Mouse (Mus musculus) neural tube, embryonic 13.5 days (tissue): ENCODE results near the gene Spata16. TPM values are rescaled to one million over a fixed set of nuclear protein-coding genes. Genes with fewer than 3 reads are reported as not detected.

ENCODE experiments used
- ATAC-seq: fragments of 200-750 bp; cut with Nextera tagmentation; 2 replicates; pipeline ENCODE4 v1.8.0; 2017; ENCODE audit warnings: low read depth, mild to moderate bottlenecking, moderate TSS enrichment, moderate library complexity
- H3K27ac ChIP-seq: fragments of 300-500 bp; sonication (generic); replicated peaks from 2 replicates; pipeline ENCODE4 v1.5.1; 2015; ENCODE audit warnings: moderate library complexity, mild to moderate bottlenecking, inconsistent platforms
- H3K27me3 ChIP-seq: fragments of 300-500 bp; sonication (generic); 2 replicates; pipeline ENCODE4 v1.6.1; 2015; ENCODE audit warnings: mild to moderate bottlenecking, inconsistent platforms
- H3K36me3 ChIP-seq: fragments of 300-500 bp; sonication (generic); 2 replicates; pipeline ENCODE4 v1.6.1; 2015; ENCODE audit warnings: mild to moderate bottlenecking, inconsistent platforms
- H3K4me1 ChIP-seq: fragments of 300-500 bp; sonication (generic); replicated peaks from 2 replicates; pipeline ENCODE4 v1.6.1; 2015; ENCODE audit warnings: inconsistent platforms
- H3K4me2 ChIP-seq: fragments of 300-500 bp; sonication (generic); 2 replicates; pipeline ENCODE4 v1.6.1; 2015; ENCODE audit warnings: inconsistent platforms, mild to moderate bottlenecking, moderate library complexity
- H3K4me3 ChIP-seq: fragments of 300-500 bp; sonication (generic); 2 replicates; pipeline ENCODE4 v1.5.1; 2015; ENCODE audit warnings: mild to moderate bottlenecking, inconsistent platforms
- H3K9ac ChIP-seq: fragments of 300-500 bp; sonication (generic); 2 replicates; pipeline ENCODE4 v1.6.1; 2015; ENCODE audit warnings: moderate library complexity, mild to moderate bottlenecking, inconsistent platforms
- H3K9me3 ChIP-seq: fragments of 300-500 bp; sonication (generic); 2 replicates; pipeline ENCODE4 v1.6.1; 2016; ENCODE audit warnings: inconsistent platforms
- WGBS: fragments of 180-500 bp; shearing (Covaris S2); methylation state at CpG from one replicate; pipeline ENCODE4 v1.1.7; 2015; 5-methylcytosine and 5-hydroxymethylcytosine counted together
- polyA plus RNA-seq: library from polyadenylated mRNA; unstranded; fragments of >200 nt; fragmentation: Nextera tagmentation; extraction: Ambion mirVana; gene quantifications from 2 replicates; pipeline ENCODE4 v1.2.1, GENCODE M21; 2015

The Spata16 gene
- polyA plus RNA-seq, 1 experiment from 2014 or later = not detected

GRCm38 (mm10) chr3:26750492-26750891 lies 113.1 kb downstream of the Spata16 start:
- no peak for ATAC-seq
- Histone ChIP-seq H3K36me3 (no peaks in the 10 kb centered on the region), H3K4me3 (no peak overlapping the region), H3K9ac (no peak overlapping the region), H3K27me3 (no peaks in the 10 kb centered on the region), H3K4me1 (no peaks in the 10 kb centered on the region), H3K4me2 (no peak overlapping the region), H3K27ac (no peak overlapping the region), H3K9me3 (no peaks in the 10 kb centered on the region)
- WGBS = 85% methylated on average over 2 of the region's 2 CpGs

GRCm38 (mm10) chr3:26752441-26752840 lies 115.0 kb downstream of the Spata16 start:
- Histone ChIP-seq H3K4me1 (no peaks in the 10 kb centered on the region), H3K36me3 (no peaks in the 10 kb centered on the region), H3K4me2 (no peak overlapping the region), H3K27me3 (no peaks in the 10 kb centered on the region), H3K4me3 (no peak overlapping the region), H3K9me3 (no peaks in the 10 kb centered on the region), H3K27ac (no peak overlapping the region), H3K9ac (no peak overlapping the region)
- ATAC-seq = no peak
- WGBS = 89% methylated on average over 6 of the region's 6 CpGs

GRCm38 (mm10) chr3:26793334-26794101 lies 156.1 kb downstream of the Spata16 start:
- 80% methylated on average over 12 of the region's 12 CpGs for WGBS
- H3K9me3 ChIP-seq = no peaks in the 10 kb centered on the region
- H3K9ac ChIP-seq = no peak overlapping the region
- ATAC-seq = no peak
- H3K4me3 ChIP-seq = no peak overlapping the region
- no peak overlapping the region for H3K4me2 ChIP-seq
- no peaks in the 10 kb centered on the region for H3K27me3 ChIP-seq
- no peaks in the 10 kb centered on the region; the same call in 1 of the 2 replicates for H3K4me1 ChIP-seq
- H3K36me3 ChIP-seq = no peaks in the 10 kb centered on the region
- no peak overlapping the region for H3K27ac ChIP-seq

- no peak for ATAC-seq
- Histone ChIP-seq H3K4me1 (no peaks in the 10 kb centered on the region; the same call in 1 of the 2 replicates), H3K4me3 (no peak overlapping the region), H3K27me3 (no peaks in the 10 kb centered on the region), H3K36me3 (no peaks in the 10 kb centered on the region), H3K27ac (no peak overlapping the region), H3K9ac (no peak overlapping the region), H3K4me2 (no peak overlapping the region), H3K9me3 (no peaks in the 10 kb centered on the region)
- WGBS = 52% methylated on average over 7 of the region's 7 CpGs
These were observed 158.6 kb downstream of the Spata16 start for GRCm38 (mm10) chr3:26795851-26796538.

GRCm38 (mm10) chr3:26796954-26797353 lies 159.5 kb downstream of the Spata16 start:
- Histone ChIP-seq H3K4me3 (no peak overlapping the region), H3K9ac (no peak overlapping the region), H3K4me1 (no peaks in the 10 kb centered on the region; the same call in 1 of the 2 replicates), H3K27me3 (no peaks in the 10 kb centered on the region), H3K27ac (no peak overlapping the region), H3K9me3 (no peaks in the 10 kb centered on the region), H3K36me3 (no peaks in the 10 kb centered on the region), H3K4me2 (no peak overlapping the region)
- no peak for ATAC-seq
- WGBS = 75% methylated on average over 1 of the region's 1 CpGs

GRCm38 (mm10) chr3:26814307-26814706 lies 176.9 kb downstream of the Spata16 start:
- H3K9ac ChIP-seq = no peak overlapping the region
- H3K27me3 ChIP-seq = no peaks in the 10 kb centered on the region
- H3K4me1 ChIP-seq = no peaks in the 10 kb centered on the region
- H3K4me2 ChIP-seq = no peak overlapping the region
- no peaks in the 10 kb centered on the region for H3K9me3 ChIP-seq
- no peak overlapping the region for H3K4me3 ChIP-seq
- H3K36me3 ChIP-seq = no peaks in the 10 kb centered on the region
- H3K27ac ChIP-seq = no peak overlapping the region
- 89% methylated on average over 8 of the region's 8 CpGs for WGBS
- ATAC-seq = no peak

- Histone ChIP-seq H3K27me3 (no peaks in the 10 kb centered on the region), H3K4me3 (no peak overlapping the region), H3K4me2 (no peak overlapping the region), H3K9me3 (no peaks in the 10 kb centered on the region), H3K36me3 (no peaks in the 10 kb centered on the region), H3K27ac (no peak overlapping the region), H3K9ac (no peak overlapping the region), H3K4me1 (no peaks in the 10 kb centered on the region)
- WGBS = 92% methylated on average over 5 of the region's 5 CpGs
- ATAC-seq = no peak
These were observed 178.3 kb downstream of the Spata16 start for GRCm38 (mm10) chr3:26815764-26816163.

- H3K36me3 ChIP-seq = no peaks in the 10 kb centered on the region
- 48% methylated on average over 5 of the region's 5 CpGs for WGBS
- no peak overlapping the region for H3K9ac ChIP-seq
- H3K4me1 ChIP-seq = no peaks in the 10 kb centered on the region
- H3K9me3 ChIP-seq = no peaks in the 10 kb centered on the region
- H3K27me3 ChIP-seq = no peaks in the 10 kb centered on the region
- H3K4me2 ChIP-seq = no peak overlapping the region
- no peak overlapping the region for H3K4me3 ChIP-seq
- no peak overlapping the region for H3K27ac ChIP-seq
- no peak for ATAC-seq
These were observed 182.0 kb downstream of the Spata16 start for GRCm38 (mm10) chr3:26819398-26819797.

- Histone ChIP-seq H3K27me3 (no peaks in the 10 kb centered on the region), H3K4me2 (no peak overlapping the region), H3K4me1 (peaks cover 4% of the 10 kb centered on the region; the same call in 1 of the 2 replicates), H3K27ac (no peak overlapping the region; the same call in 1 of the 2 replicates), H3K9me3 (no peaks in the 10 kb centered on the region), H3K36me3 (no peaks in the 10 kb centered on the region), H3K9ac (no peak overlapping the region), H3K4me3 (no peak overlapping the region)
- WGBS = 76% methylated on average over 7 of the region's 7 CpGs
- no peak for ATAC-seq
These were observed 189.8 kb downstream of the Spata16 start for GRCm38 (mm10) chr3:26826958-26827839.

- 94% methylated on average over 5 of the region's 5 CpGs for WGBS
- no peak for ATAC-seq
- H3K9ac ChIP-seq = no peak overlapping the region
These were observed 195.5 kb downstream of the Spata16 start for GRCm38 (mm10) chr3:26832954-26833353.

GRCm38 (mm10) chr3:26834178-26835050 lies 197.0 kb downstream of the Spata16 start:
- no peaks in the 10 kb centered on the region for H3K9me3 ChIP-seq
- no peak overlapping the region for H3K4me3 ChIP-seq
- H3K4me1 ChIP-seq = peaks cover 18% of the 10 kb centered on the region
- no peak overlapping the region for H3K4me2 ChIP-seq
- peak; percentile 88 for ATAC-seq
- peak overlapping the region; percentile 28; the same call in 1 of the 2 replicates for H3K27ac ChIP-seq
- H3K27me3 ChIP-seq = no peaks in the 10 kb centered on the region
- H3K9ac ChIP-seq = no peak overlapping the region
- WGBS = 64% methylated on average over 21 of the region's 21 CpGs
- H3K36me3 ChIP-seq = no peaks in the 10 kb centered on the region

More at GRCm38 (mm10) chr3:26832954-26833353, 195.5 kb downstream of the Spata16 start:
- Histone ChIP-seq H3K27me3 (no peaks in the 10 kb centered on the region), H3K36me3 (no peaks in the 10 kb centered on the region), H3K9me3 (no peaks in the 10 kb centered on the region), H3K4me2 (no peak overlapping the region), H3K27ac (no peak overlapping the region), H3K4me3 (no peak overlapping the region), H3K4me1 (peaks cover 18% of the 10 kb centered on the region)
